ENCODE assay signal across 11 mouse cellular contexts in genomic region chr9:118730871-118731390, GRCm38 (mm10).
DNase-seq lines count a peak whose midpoint lies in the region; ATAC-seq lines count a peak whose summit lies in the region.
"Had no signal": no experiment of that assay in that cellular context is flagged by ENCODE, and none has a peak within 500 bp of the region (broad histone marks: within the 10 kb centered on the region; RNA-seq: fewer than 3 reads in every experiment).

No protein-coding gene starts in this region.

- H3K36me3 ChIP-seq in heart, embryonic 11.5 days (ENCODE audit: control insufficient read depth, insufficient read depth, low read length): no peaks in the 10 kb centered on the region
- no peaks in the 10 kb centered on the region for H3K36me3 ChIP-seq in embryonic facial prominence, embryonic 14.5 days (ENCODE audit: control insufficient read depth, insufficient read depth, low read length)
- no peaks in the 10 kb centered on the region for H3K36me3 ChIP-seq in limb, embryonic 15.5 days
- no peaks in the 10 kb centered on the region for H3K36me3 ChIP-seq in midbrain, embryonic 13.5 days

- peaks cover 34% of the 10 kb centered on the region for H3K4me1 ChIP-seq in heart, embryonic 11.5 days (ENCODE audit: control insufficient read depth, insufficient read depth, low read length)
- H3K4me1 ChIP-seq in embryonic facial prominence, embryonic 14.5 days (ENCODE audit: control insufficient read depth, insufficient read depth, low read length): peaks cover 28% of the 10 kb centered on the region
- H3K4me1 ChIP-seq in limb, embryonic 15.5 days: peaks cover 28% of the 10 kb centered on the region
- no peaks in the 10 kb centered on the region for H3K4me1 ChIP-seq in midbrain, embryonic 13.5 days (replicated peaks)

- no peak overlapping the region for H3K4me2 ChIP-seq in heart, embryonic 11.5 days
- H3K4me2 ChIP-seq in embryonic facial prominence, embryonic 14.5 days (ENCODE audit: low read depth, low read length): no peak overlapping the region
- no peak overlapping the region for H3K4me2 ChIP-seq in limb, embryonic 15.5 days
- H3K4me2 ChIP-seq in midbrain, embryonic 13.5 days (replicated peaks): no peak overlapping the region

- 37% methylated on average over 5 of the region's 5 CpGs for WGBS in heart, embryonic 11.5 days (ENCODE audit: insufficient replicate concordance)
- WGBS in embryonic facial prominence, embryonic 14.5 days: 51% methylated on average over 5 of the region's 5 CpGs
- WGBS in limb, embryonic 15.5 days: 33% methylated on average over 5 of the region's 5 CpGs
- WGBS in midbrain, embryonic 13.5 days: 53% methylated on average over 5 of the region's 5 CpGs

- H3K9me3 ChIP-seq in heart, embryonic 11.5 days (replicated peaks; ENCODE audit: control insufficient read depth, low read length): no peaks in the 10 kb centered on the region
- no peaks in the 10 kb centered on the region for H3K9me3 ChIP-seq in embryonic facial prominence, embryonic 14.5 days (ENCODE audit: control insufficient read depth, low read length)
- no peaks in the 10 kb centered on the region for H3K9me3 ChIP-seq in limb, embryonic 15.5 days
- no peaks in the 10 kb centered on the region for H3K9me3 ChIP-seq in midbrain, embryonic 13.5 days

- ATAC-seq in heart, embryonic 11.5 days (replicated peaks; ENCODE audit: insufficient number of reproducible peaks, low FRiP score, low TSS enrichment): no peak
- ATAC-seq in embryonic facial prominence, embryonic 14.5 days (ENCODE audit: low read depth): no peak
- ATAC-seq in limb, embryonic 15.5 days (ENCODE audit: insufficient number of reproducible peaks, low FRiP score, low TSS enrichment, low read depth): no peak
- ATAC-seq in midbrain, embryonic 13.5 days: no peak
- ATAC-seq: forebrain, postnatal 0 days had no signal

- H3K27ac ChIP-seq in heart, embryonic 11.5 days (ENCODE audit: low read depth, low read length): peak overlapping the region; percentile 80
- H3K27ac ChIP-seq in embryonic facial prominence, embryonic 14.5 days (replicated peaks; ENCODE audit: low read depth, low read length): peak overlapping the region; percentile 58; the same call in 1 of the 2 replicates
- H3K27ac ChIP-seq in limb, embryonic 15.5 days: peak overlapping the region; percentile 62
- no peak overlapping the region for H3K27ac ChIP-seq in midbrain, embryonic 13.5 days
- H3K27ac ChIP-seq: liver, embryonic 14.5 days had no signal

- no peaks in the 10 kb centered on the region for H3K27me3 ChIP-seq in heart, embryonic 11.5 days (ENCODE audit: control insufficient read depth, insufficient read depth, low read length)
- no peaks in the 10 kb centered on the region for H3K27me3 ChIP-seq in embryonic facial prominence, embryonic 14.5 days (replicated peaks; ENCODE audit: control insufficient read depth, insufficient read depth, low read length)
- no peaks in the 10 kb centered on the region for H3K27me3 ChIP-seq in limb, embryonic 15.5 days
- H3K27me3 ChIP-seq in midbrain, embryonic 13.5 days: no peaks in the 10 kb centered on the region

- H3K9ac ChIP-seq in heart, embryonic 11.5 days (ENCODE audit: low read depth, low read length): no peak overlapping the region
- no peak overlapping the region for H3K9ac ChIP-seq in embryonic facial prominence, embryonic 14.5 days (ENCODE audit: low read depth, low read length)
- H3K9ac ChIP-seq in limb, embryonic 15.5 days: no peak overlapping the region
- no peak overlapping the region for H3K9ac ChIP-seq in midbrain, embryonic 13.5 days (replicated peaks)
- H3K9ac ChIP-seq: forebrain, postnatal 0 days; liver, embryonic 14.5 days had no signal

- intact Hi-C loops in heart, postnatal 10 days (cut with DNase I): loop anchor here (2.0 kb wide), 1 partner anchor 124 kb away; the partner anchor contains the start of gene Itga9

- H3K4me3 ChIP-seq in heart, embryonic 11.5 days (ENCODE audit: low read depth, low read length): no peak overlapping the region
- H3K4me3 ChIP-seq in embryonic facial prominence, embryonic 14.5 days (ENCODE audit: low read depth, low read length): no peak overlapping the region
- H3K4me3 ChIP-seq in limb, embryonic 15.5 days: no peak overlapping the region
- no peak overlapping the region for H3K4me3 ChIP-seq in midbrain, embryonic 13.5 days (replicated peaks)

- DNase-seq in heart, postnatal 10 days: no peak
- DNase-seq in ZHBTc4 (ENCODE audit: low read depth, low spot score): peak; percentile 12
- no peak for DNase-seq in embryonic facial prominence, embryonic 14.5 days (ENCODE audit: low spot score)
- DNase-seq in right cerebral cortex, adult 18-20 months: no peak
- DNase-seq in urinary bladder, postnatal 25 days (ENCODE audit: low spot score): no peak
- DNase-seq: forebrain, postnatal 0 days; kidney, adult 2 months had no signal
